Comparison of ENCODE assay signal across 21 mouse cellular contexts in the genomic region with DNA sequence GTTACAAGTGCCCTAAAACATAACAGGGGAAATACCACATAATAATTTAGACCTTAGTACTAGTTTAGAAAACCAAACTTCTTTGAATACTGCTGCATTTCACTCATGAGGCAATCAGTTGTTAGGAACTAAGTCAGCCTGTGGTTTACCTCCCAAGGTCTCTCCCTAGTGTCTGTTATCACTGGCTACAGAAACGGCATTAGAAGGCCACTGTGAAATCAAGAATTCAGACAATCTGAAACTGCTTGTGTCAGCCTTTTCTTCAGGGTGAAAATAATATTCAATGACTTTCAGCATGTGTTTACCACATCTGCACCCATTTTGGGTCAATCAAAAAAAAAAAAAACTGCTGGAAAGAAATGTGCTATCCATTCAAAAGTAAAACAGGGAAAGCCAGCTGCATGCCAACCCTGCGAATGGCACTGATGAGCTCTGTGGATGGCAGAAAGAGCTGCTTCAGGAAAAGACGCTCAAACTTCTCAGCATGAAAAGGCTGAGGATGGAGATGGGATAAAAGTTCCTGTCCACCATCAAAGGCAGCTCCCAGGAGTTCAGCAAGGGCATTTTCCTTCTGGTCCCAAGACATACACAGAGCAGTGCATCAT. TPM values are rescaled to one million over a fixed set of nuclear protein-coding genes. Genes with fewer than 3 reads are reported as not detected.
DNase-seq lines count a peak whose midpoint lies in the region; ATAC-seq and TF ChIP-seq lines count a peak whose summit lies in the region.
"Had no signal": no experiment of that assay in that cellular context is flagged by ENCODE, and none has a peak within 500 bp of the region (broad histone marks: within the 10 kb centered on the region; RNA-seq: fewer than 3 reads in every experiment).

No protein-coding gene starts in this region.

- no peaks in the 10 kb centered on the region for H3K4me1 ChIP-seq in forebrain, postnatal 0 days (ENCODE audit: insufficient read depth)
- no peaks in the 10 kb centered on the region for H3K4me1 ChIP-seq in forebrain, embryonic 12.5 days
- H3K4me1 ChIP-seq in hindbrain, embryonic 16.5 days (ENCODE audit: control insufficient read depth, insufficient read depth, low read depth, low read length), result no peaks in the 10 kb centered on the region
- H3K4me1 ChIP-seq: heart, embryonic 15.5 days; hindbrain, embryonic 13.5 days; intestine, embryonic 15.5 days had no signal

- 76% methylated on average over 3 of the region's 3 CpGs for WGBS in forebrain, postnatal 0 days
- WGBS in forebrain, embryonic 12.5 days, result 82% methylated on average over 3 of the region's 3 CpGs
- WGBS in hindbrain, embryonic 16.5 days, result 77% methylated on average over 3 of the region's 3 CpGs

- H3K4me2 ChIP-seq in forebrain, postnatal 0 days (ENCODE audit: low read depth), result no peak overlapping the region
- H3K4me2 ChIP-seq in forebrain, embryonic 12.5 days, result no peak overlapping the region
- no peak overlapping the region for H3K4me2 ChIP-seq in hindbrain, embryonic 16.5 days (ENCODE audit: low read length)
- H3K4me2 ChIP-seq: heart, embryonic 11.5 days; heart, embryonic 15.5 days; hindbrain, embryonic 13.5 days; intestine, embryonic 15.5 days had no signal

- H3K27me3 ChIP-seq in forebrain, postnatal 0 days (ENCODE audit: insufficient read depth, low read length), result no peaks in the 10 kb centered on the region
- no peaks in the 10 kb centered on the region for H3K27me3 ChIP-seq in forebrain, embryonic 12.5 days
- H3K27me3 ChIP-seq in hindbrain, embryonic 16.5 days (replicated peaks; ENCODE audit: control insufficient read depth, insufficient read depth, low read length), result no peaks in the 10 kb centered on the region
- H3K27me3 ChIP-seq: CH12.LX; heart, embryonic 15.5 days; hindbrain, embryonic 13.5 days; intestine, embryonic 15.5 days had no signal

- H3K4me3 ChIP-seq in forebrain, postnatal 0 days (ENCODE audit: low read depth, low read length), result no peak overlapping the region
- H3K4me3 ChIP-seq in forebrain, embryonic 12.5 days (replicated peaks), result no peak overlapping the region
- no peak overlapping the region for H3K4me3 ChIP-seq in hindbrain, embryonic 16.5 days (ENCODE audit: low read length)
- H3K4me3 ChIP-seq: heart, adult 2 months; heart, embryonic 15.5 days; hindbrain, embryonic 13.5 days; intestine, embryonic 15.5 days had no signal

- H3K27ac ChIP-seq in forebrain, postnatal 0 days (ENCODE audit: low read depth, low read length), result no peak overlapping the region
- no peak overlapping the region for H3K27ac ChIP-seq in forebrain, embryonic 12.5 days
- no peak overlapping the region for H3K27ac ChIP-seq in hindbrain, embryonic 16.5 days (ENCODE audit: low read depth, low read length)
- H3K27ac ChIP-seq: heart, adult 2 months; heart, embryonic 15.5 days; hindbrain, embryonic 13.5 days; intestine, embryonic 15.5 days had no signal

- H3K9me3 ChIP-seq in forebrain, postnatal 0 days (ENCODE audit: low read length), result no peaks in the 10 kb centered on the region
- no peaks in the 10 kb centered on the region for H3K9me3 ChIP-seq in forebrain, embryonic 12.5 days
- no peaks in the 10 kb centered on the region for H3K9me3 ChIP-seq in hindbrain, embryonic 16.5 days (ENCODE audit: control insufficient read depth, low read length)
- H3K9me3 ChIP-seq: heart, embryonic 15.5 days; hindbrain, embryonic 13.5 days; intestine, embryonic 15.5 days had no signal

- no peaks in the 10 kb centered on the region for H3K36me3 ChIP-seq in forebrain, postnatal 0 days (ENCODE audit: insufficient read depth)
- H3K36me3 ChIP-seq in forebrain, embryonic 12.5 days (replicated peaks), result no peaks in the 10 kb centered on the region
- H3K36me3 ChIP-seq in hindbrain, embryonic 16.5 days (ENCODE audit: control insufficient read depth, insufficient read depth, low read length), result no peaks in the 10 kb centered on the region
- H3K36me3 ChIP-seq: heart, embryonic 15.5 days; hindbrain, embryonic 13.5 days; intestine, embryonic 15.5 days had no signal

- DNase-seq in forebrain, postnatal 0 days, result peak; percentile 21
- peak; percentile 39 for DNase-seq in 3T3-L1 (ENCODE audit: low read depth, low spot score)
- peak; percentile 18 for DNase-seq in brain, adult 2 months (ENCODE audit: low read depth, low spot score)
- DNase-seq in fibroblast of lung, adult 2 months (ENCODE audit: low read depth), result peak; percentile 78
- no peak for DNase-seq in left cerebral cortex, adult 18-20 months (ENCODE audit: low spot score in 2 of 2)
- DNase-seq: adrenal gland, postnatal 10 days; cerebellum, adult 18-20 months; cerebellum, adult 9-11 months; cerebellum, postnatal 36 days; gastrocnemius, postnatal 14 days; heart, adult 2 months; heart, postnatal 14 days had no signal

- no peak for TF ChIP-seq CTCF in forebrain, postnatal 0 days (IDR thresholded peaks at IDR 0.05; ENCODE audit: low read depth)

- peak; percentile 56 for ATAC-seq in forebrain, postnatal 0 days
- ATAC-seq in forebrain, embryonic 12.5 days (ENCODE audit: low FRiP score), result no peak
- ATAC-seq in hindbrain, embryonic 16.5 days, result no peak
- ATAC-seq: forebrain, embryonic 14.5 days; intestine, embryonic 15.5 days had no signal

- no peak overlapping the region for H3K9ac ChIP-seq in forebrain, postnatal 0 days
- H3K9ac ChIP-seq in forebrain, embryonic 12.5 days, result no peak overlapping the region
- H3K9ac ChIP-seq in hindbrain, embryonic 16.5 days (ENCODE audit: low read depth, low read length), result no peak overlapping the region
- H3K9ac ChIP-seq: heart, embryonic 15.5 days; hindbrain, embryonic 13.5 days; intestine, embryonic 15.5 days had no signal

RNA-seq across cellular contexts. Expression of a gene that starts 53.4 kb away (rescaled TPM):
- total RNA-seq in forebrain, postnatal 0 days (2014; rRNA removed), result 7.8 and 10.5 TPM in 2 replicates
- 2.6 TPM in 2 replicates for polyA plus RNA-seq in forebrain, postnatal 0 days (2015; fragmentation: Nextera tagmentation; extraction: Ambion mirVana)
- 9.0 and 9.7 TPM in 2 replicates for polyA plus RNA-seq in forebrain, embryonic 12.5 days (2016; fragmentation: Nextera tagmentation; extraction: Ambion mirVana)
- 2.9 and 3.6 TPM in 2 replicates for polyA plus RNA-seq in hindbrain, embryonic 16.5 days (2015; fragmentation: Nextera tagmentation; extraction: Ambion mirVana)
- total RNA-seq in left cerebral cortex, adult 18-20 months (2021), result 10 to 100 TPM in 1 of 2 experiments, 1 to 10 TPM in 1; 7.1 to 12.1 TPM
- total RNA-seq: CH12.LX; hematopoietic stem cell, adult 5-6 weeks had no signal

Comparison
In these comparisons a context has a peak if more than half of its experiments do, and no peak if none do; other contexts are left out.
1. DNase-seq: peak in forebrain, postnatal 0 days (single experiment), 3T3-L1 (single experiment), brain, adult 2 months (single experiment) and fibroblast of lung, adult 2 months (single experiment); none in left cerebral cortex, adult 18-20 months (0 of 2).